Mouse (Mus musculus) T-helper 2 cell (primary cell): ENCODE measurements around the gene Rragd.

ENCODE experiments used
- in situ Hi-C: fragments of 300-600 bp; cut with MboI, MseI; formaldehyde crosslinking; loops from one replicate; pipeline ENCODE4 v1.15.1; 2025; ENCODE audit warnings: high pct_unique_total_duplicates

Rragd gene

GRCm38 (mm10) chr4:33032045-33032444, 49.2 kb downstream of the Rragd start:
- in situ Hi-C loops: no loop called here

GRCm38 (mm10) chr4:33033515-33033914, 50.7 kb downstream of the Rragd start:
- in situ Hi-C loops: no loop called here

- in situ Hi-C loops: no loop called here
Observed at GRCm38 (mm10) chr4:33039826-33040225, 57.0 kb downstream of the Rragd start.

GRCm38 (mm10) chr4:33049601-33050000, 66.8 kb downstream of the Rragd start:
- in situ Hi-C loops: no loop called here

GRCm38 (mm10) chr4:33052055-33052454, 69.2 kb downstream of the Rragd start:
- in situ Hi-C loops: no loop called here

GRCm38 (mm10) chr4:33052650-33053049, 69.8 kb downstream of the Rragd start:
- in situ Hi-C loops: no loop called here

GRCm38 (mm10) chr4:33054426-33054825, 71.6 kb downstream of the Rragd start:
- in situ Hi-C loops: no loop called here

GRCm38 (mm10) chr4:33056317-33056716, 73.5 kb downstream of the Rragd start:
- in situ Hi-C loops: no loop called here

- in situ Hi-C loops: no loop called here
Observed at GRCm38 (mm10) chr4:33057890-33058687, 75.3 kb downstream of the Rragd start.

- in situ Hi-C loops: no loop called here
Observed at GRCm38 (mm10) chr4:33061158-33061557, 78.3 kb downstream of the Rragd start.

GRCm38 (mm10) chr4:33062981-33063380, 80.1 kb downstream of the Rragd start, which contains the start of gene Gabrr2:
Gabrr2 (plus strand) TSS chr4:33062999.
- in situ Hi-C loops: no loop called here

GRCm38 (mm10) chr4:33064986-33065385, 82.1 kb downstream of the Rragd start:
- in situ Hi-C loops: no loop called here

- in situ Hi-C loops: no loop called here
Observed at GRCm38 (mm10) chr4:33066223-33066960, 83.6 kb downstream of the Rragd start.

- in situ Hi-C loops: no loop called here
Observed at GRCm38 (mm10) chr4:33067331-33067730, 84.5 kb downstream of the Rragd start.

- in situ Hi-C loops: no loop called here
Observed at GRCm38 (mm10) chr4:33067826-33068225, 85.0 kb downstream of the Rragd start.

- in situ Hi-C loops: no loop called here
Observed at GRCm38 (mm10) chr4:33068894-33069293, 86.1 kb downstream of the Rragd start.

GRCm38 (mm10) chr4:33070326-33070725, 87.5 kb downstream of the Rragd start:
- in situ Hi-C loops: no loop called here

GRCm38 (mm10) chr4:33071337-33071736, 88.5 kb downstream of the Rragd start:
- in situ Hi-C loops: no loop called here
